Mouse (Mus musculus) liver, embryonic 11.5 days (tissue): ENCODE data around the gene Trmt61a. TPM values are rescaled to one million over a fixed set of nuclear protein-coding genes. Genes with fewer than 3 reads are reported as not detected.
"Not testable (repeated sequence)": the region's sequence is repeated elsewhere in the genome, so short reads cannot be mapped to it uniquely, and the experiment has no call there.

Experiments
- ATAC-seq: fragments of 200-750 bp; cut with Nextera tagmentation; replicated peaks from 2 replicates; pipeline ENCODE4 v1.8.0; 2017; ENCODE audit warnings: moderate number of reproducible peaks, mild to moderate bottlenecking, moderate TSS enrichment, moderate library complexity; ENCODE audit not compliant: low FRiP score
- DNase-seq: peaks from one replicate; pipeline ENCODE4 v3.0.0-alpha.2; 2017; ENCODE audit warnings: low spot score
- H3K27ac ChIP-seq: fragments of 300-500 bp; sonication (generic); 2 replicates; pipeline ENCODE4 v1.5.1; 2014; ENCODE audit warnings: mild to moderate bottlenecking, low read depth, low read length, control low read depth
- H3K27me3 ChIP-seq: fragments of 300-500 bp; sonication (generic); replicated peaks from 2 replicates; pipeline ENCODE4 v1.6.1; 2014; ENCODE audit warnings: low read length, mixed read lengths; ENCODE audit not compliant: control insufficient read depth, insufficient read depth
- H3K36me3 ChIP-seq: fragments of 300-500 bp; sonication (generic); 2 replicates; pipeline ENCODE4 v1.6.1; 2014; ENCODE audit warnings: mild to moderate bottlenecking, low read length, moderate library complexity, mixed read lengths; ENCODE audit not compliant: control insufficient read depth, insufficient read depth
- H3K4me1 ChIP-seq: fragments of 300-500 bp; sonication (generic); replicated peaks from 2 replicates; pipeline ENCODE4 v1.6.1; 2014; ENCODE audit warnings: low read length, mixed read lengths; ENCODE audit not compliant: control insufficient read depth, insufficient read depth
- H3K4me2 ChIP-seq: fragments of 300-500 bp; sonication (generic); 2 replicates; pipeline ENCODE4 v1.6.1; 2014; ENCODE audit warnings: mild to moderate bottlenecking, control low read depth, moderate library complexity
- H3K4me3 ChIP-seq: fragments of 300-500 bp; sonication (generic); 2 replicates; pipeline ENCODE4 v1.5.1; 2014; ENCODE audit warnings: low read depth, low read length, control low read depth
- H3K9ac ChIP-seq: fragments of 300-500 bp; sonication (generic); 2 replicates; pipeline ENCODE4 v1.6.1; 2014; ENCODE audit warnings: low read depth, low read length, control low read depth
- H3K9me3 ChIP-seq: fragments of 300-500 bp; sonication (generic); 2 replicates; pipeline ENCODE4 v1.6.1; 2016; ENCODE audit warnings: low read length, inconsistent platforms, mixed read lengths; ENCODE audit not compliant: control insufficient read depth
- WGBS: fragments of 180-500 bp; shearing (Covaris S2); extraction: QIAGEN DNeasy Blood & Tissue Kit; methylation state at CpG from one replicate; pipeline ENCODE4 v1.1.7; 2014; 5-methylcytosine and 5-hydroxymethylcytosine counted together
- polyA plus RNA-seq: library from polyadenylated mRNA; unstranded; fragments of >200 nt; fragmentation: Nextera tagmentation; extraction: Ambion mirVana; gene quantifications from 2 replicates; pipeline ENCODE4 v1.2.1, GENCODE M21; 2014

The Trmt61a gene
- polyA plus RNA-seq, result 16.8 and 21.0 TPM in 2 replicates

DNA sequence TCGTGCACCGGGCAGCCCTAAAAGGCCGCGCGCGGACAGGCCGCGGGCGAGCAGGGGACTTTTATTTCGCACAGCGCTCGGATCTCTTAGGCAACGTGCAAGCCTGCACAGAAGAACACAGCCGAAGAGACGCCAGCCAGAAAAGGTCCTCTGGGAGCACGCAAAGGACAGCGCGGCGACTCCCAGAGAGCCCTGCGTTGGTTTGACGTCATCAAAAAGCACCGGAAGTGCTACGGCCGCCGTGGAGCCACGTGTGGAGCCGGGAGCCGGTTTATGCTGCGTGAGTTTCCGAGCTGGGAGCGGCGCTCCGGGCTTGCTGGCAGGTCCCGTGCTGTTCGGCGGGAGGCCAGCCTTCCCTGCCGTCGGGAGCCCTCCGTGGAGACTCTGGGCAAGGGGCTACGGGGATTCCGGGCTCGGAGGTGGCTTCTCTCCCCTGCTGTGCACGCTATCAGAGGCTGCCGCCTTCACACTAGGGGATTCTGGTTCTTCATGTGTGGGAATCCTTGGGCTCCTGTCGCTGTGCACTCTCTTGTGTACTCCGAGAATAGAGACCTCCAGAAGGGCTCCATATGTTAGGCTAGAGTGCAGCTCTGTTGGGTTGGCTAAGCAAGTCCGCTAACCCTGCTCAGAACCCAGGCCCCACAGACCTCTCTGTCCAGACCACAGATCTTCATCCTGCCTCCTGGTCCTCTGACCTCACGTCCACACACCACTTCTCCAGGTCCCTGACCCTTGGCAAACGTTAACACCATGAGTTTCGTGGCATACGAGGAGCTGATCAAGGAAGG lies at the start of gene Trmt61a:
TSS of gene Trmt61a (plus strand) at position 224 of the 788 bp plus-strand sequence.
- Histone ChIP-seq H3K27me3 (peaks cover 14% of the 10 kb centered on the region), H3K4me2 (peak within 1 kb of the TSS; percentile 84), H3K9me3 (no peaks in the 10 kb centered on the region), H3K4me1 (peaks cover 20% of the 10 kb centered on the region), H3K9ac (peak within 1 kb of the TSS; percentile 84), H3K27ac (peak within 1 kb of the TSS; percentile 84), H3K4me3 (peak within 1 kb of the TSS; percentile 91), H3K36me3 (peaks cover 5% of the 10 kb centered on the region)
- DNase-seq (peak; percentile 94), ATAC-seq (peak; percentile 86)
- under 1% methylated on average over 51 of the region's 51 CpGs for WGBS

DNA sequence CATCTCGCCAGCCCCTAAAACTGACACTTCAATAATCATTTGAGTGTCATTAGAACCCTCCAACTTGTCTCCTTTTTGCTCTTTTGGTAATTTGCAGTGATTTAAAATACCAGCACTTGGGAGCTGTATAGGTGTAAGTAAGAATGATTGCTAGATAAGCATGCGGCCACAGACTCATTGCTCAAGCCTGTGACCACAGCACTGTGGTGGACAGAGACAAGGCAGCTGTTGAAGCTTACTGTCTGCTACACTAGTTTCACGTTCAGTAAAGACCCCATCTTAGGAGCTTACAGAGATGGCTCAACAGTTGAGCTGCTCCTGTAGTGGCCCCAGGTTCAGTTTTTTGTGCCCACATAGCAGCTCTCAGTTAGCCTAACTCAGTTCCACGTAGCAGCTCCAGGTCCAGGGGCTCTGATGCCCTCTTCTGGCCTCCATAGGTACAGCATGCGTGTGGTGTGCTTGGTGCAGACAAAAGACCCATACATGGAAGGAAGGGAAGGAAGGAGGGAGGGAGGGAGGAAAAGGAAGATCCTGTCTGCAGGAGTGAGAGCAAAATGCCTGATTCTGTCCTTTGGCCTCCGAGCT lies 29.8 kb upstream of the Trmt61a start:
- peaks cover 26% of the 10 kb centered on the region for H3K36me3 ChIP-seq
- DNase-seq (peak; percentile 53), ATAC-seq (peak; percentile 56; the same call in 1 of the 2 replicates)
- no peaks in the 10 kb centered on the region for H3K9me3 ChIP-seq
- no peak overlapping the region for H3K27ac ChIP-seq
- H3K4me1 ChIP-seq, result no peaks in the 10 kb centered on the region
- 54% methylated on average over 6 of the region's 6 CpGs for WGBS
- H3K9ac ChIP-seq, result no peak overlapping the region
- H3K27me3 ChIP-seq, result no peaks in the 10 kb centered on the region
- H3K4me2 ChIP-seq, result no peak overlapping the region
- H3K4me3 ChIP-seq, result no peak overlapping the region

GRCm38 (mm10) chr12:111652953-111653352 lies 25.0 kb upstream of the Trmt61a start:
- Histone ChIP-seq H3K9ac (no peak overlapping the region), H3K27ac (no peak overlapping the region), H3K4me3 (no peak overlapping the region), H3K36me3 (peaks cover 27% of the 10 kb centered on the region), H3K4me1 (no peaks in the 10 kb centered on the region), H3K9me3 (no peaks in the 10 kb centered on the region), H3K27me3 (no peaks in the 10 kb centered on the region), H3K4me2 (no peak overlapping the region)
- DNase-seq (no peak), ATAC-seq (no peak)
- WGBS, result 79% methylated on average over 3 of the region's 3 CpGs

GRCm38 (mm10) chr12:111653434-111653833 lies 24.5 kb upstream of the Trmt61a start:
- H3K36me3 ChIP-seq, result peaks cover 23% of the 10 kb centered on the region
- DNase-seq, result no peak
- no peak for ATAC-seq

GRCm38 (mm10) chr12:111655695-111656094 lies 22.2 kb upstream of the Trmt61a start:
- Histone ChIP-seq H3K9me3 (no peaks in the 10 kb centered on the region), H3K4me2 (no peak overlapping the region), H3K27ac (no peak overlapping the region), H3K36me3 (peaks cover 21% of the 10 kb centered on the region), H3K9ac (no peak overlapping the region), H3K4me3 (no peak overlapping the region), H3K27me3 (no peaks in the 10 kb centered on the region), H3K4me1 (no peaks in the 10 kb centered on the region)
- 96% methylated on average over 11 of the region's 11 CpGs for WGBS
- DNase-seq, result no peak
- ATAC-seq, result no peak

More at GRCm38 (mm10) chr12:111653434-111653833, 24.5 kb upstream of the Trmt61a start:
- Histone ChIP-seq H3K4me1 (no peaks in the 10 kb centered on the region), H3K4me3 (no peak overlapping the region), H3K9me3 (no peaks in the 10 kb centered on the region), H3K27me3 (no peaks in the 10 kb centered on the region), H3K4me2 (no peak overlapping the region), H3K27ac (no peak overlapping the region), H3K9ac (no peak overlapping the region)
- 40% methylated on average over 3 of the region's 3 CpGs for WGBS

- Histone ChIP-seq H3K9me3 (no peaks in the 10 kb centered on the region), H3K4me3 (no peak overlapping the region), H3K4me1 (peaks cover 10% of the 10 kb centered on the region), H3K36me3 (peaks cover 21% of the 10 kb centered on the region), H3K27me3 (no peaks in the 10 kb centered on the region), H3K9ac (no peak overlapping the region), H3K27ac (no peak overlapping the region; the same call in 1 of the 2 replicates), H3K4me2 (no peak overlapping the region)
- DNase-seq, result no peak
- no peak for ATAC-seq
- 90% methylated on average over 4 of the region's 4 CpGs for WGBS
These were observed 18.6 kb upstream of the Trmt61a start for GRCm38 (mm10) chr12:111659331-111659730.

- Histone ChIP-seq H3K4me1 (peaks cover 10% of the 10 kb centered on the region), H3K9me3 (no peaks in the 10 kb centered on the region), H3K4me2 (no peak overlapping the region), H3K36me3 (peaks cover 12% of the 10 kb centered on the region; the same call in 1 of the 2 replicates), H3K27me3 (no peaks in the 10 kb centered on the region), H3K9ac (no peak overlapping the region), H3K27ac (no peak overlapping the region), H3K4me3 (no peak overlapping the region)
- ATAC-seq (no peak), DNase-seq (no peak)
- 89% methylated on average over 1 of the region's 1 CpGs for WGBS
These were observed 17.3 kb upstream of the Trmt61a start for GRCm38 (mm10) chr12:111660628-111661027.

DNA sequence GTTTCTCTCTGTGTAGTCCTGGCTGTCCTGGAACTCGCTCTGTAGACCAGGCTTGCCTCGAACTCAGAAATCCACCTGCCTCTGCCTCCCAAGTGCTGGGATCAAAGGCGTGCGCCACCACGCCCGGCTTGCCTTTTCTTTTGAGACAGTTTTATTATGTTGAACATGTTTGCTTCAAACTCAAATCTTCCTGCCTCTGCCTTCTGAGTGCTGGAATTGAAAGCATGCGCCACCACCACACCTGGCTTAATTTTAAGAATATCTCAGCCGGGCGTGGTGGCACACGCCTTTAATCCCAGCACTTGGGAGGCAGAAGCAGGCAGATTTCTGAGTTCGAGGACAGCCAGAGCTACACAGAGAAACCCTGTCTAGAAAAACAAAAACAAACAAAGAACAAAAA lies 16.4 kb upstream of the Trmt61a start:
- H3K9ac ChIP-seq, result not testable (repeated sequence)

More for the DNA sequence above, 16.4 kb upstream of the Trmt61a start:
- H3K9me3 ChIP-seq, H3K36me3 ChIP-seq, H3K4me2 ChIP-seq, H3K27ac ChIP-seq, H3K4me3 ChIP-seq, ATAC-seq, DNase-seq, H3K27me3 ChIP-seq: not testable (repeated sequence)
- H3K4me1 ChIP-seq, result peaks cover 10% of the 10 kb centered on the region
- 94% methylated on average over 11 of the region's 11 CpGs for WGBS
